Mouse (Mus musculus) monocyte, adult 5-6 weeks (primary cell): Measurements from ENCODE around the gene Hhex. TPM values are rescaled to one million over a fixed set of nuclear protein-coding genes. Genes with fewer than 3 reads are reported as not detected.

ENCODE experiments used
- total RNA-seq: library from RNA; stranded (forward); fragments of 200-1000, 200-491, 200-594 nt; gene quantifications from 3 replicates; pipeline ENCODE4 v1.2.3, GENCODE M21; 2017

Gene Hhex
- total RNA-seq, 1 experiment from 2014 or later: 53.1 TPM

Other genes starting within 250 kb of the Hhex start
- gene March5, start 227.3 kb upstream of the Hhex start, total RNA-seq: 93.4 to 122 TPM (median 106 TPM) in 3 replicates
- gene Cpeb3, start 226.2 kb upstream of the Hhex start, total RNA-seq: 0.86 to 3.3 TPM (median 3.1 TPM) in 3 replicates
- 37.4 to 94.5 TPM (median 41.3 TPM) in 3 replicates for gene Ide, start 97.0 kb upstream of the Hhex start, total RNA-seq
- gene Kif11, start 58.4 kb upstream of the Hhex start, total RNA-seq: 2.0 to 4.7 TPM (median 3.8 TPM) in 3 replicates
- gene Exoc6, start 115.6 kb downstream of the Hhex start, total RNA-seq: 70.9 to 85.0 TPM (median 76.3 TPM) in 3 replicates